Mouse (Mus musculus) adrenal gland, adult 2 months (tissue): ENCODE measurements at regions not wholly inside any gene's neighbourhood (a gene's known extent, or its start where the extent isn't known, plus 50 kb on each side); places are given as distances from the start of the nearest gene placed in this dataset.

Source experiments
- DNase-seq: peaks from one replicate; pipeline ENCODE4 v3.0.0; 2021

DNA sequence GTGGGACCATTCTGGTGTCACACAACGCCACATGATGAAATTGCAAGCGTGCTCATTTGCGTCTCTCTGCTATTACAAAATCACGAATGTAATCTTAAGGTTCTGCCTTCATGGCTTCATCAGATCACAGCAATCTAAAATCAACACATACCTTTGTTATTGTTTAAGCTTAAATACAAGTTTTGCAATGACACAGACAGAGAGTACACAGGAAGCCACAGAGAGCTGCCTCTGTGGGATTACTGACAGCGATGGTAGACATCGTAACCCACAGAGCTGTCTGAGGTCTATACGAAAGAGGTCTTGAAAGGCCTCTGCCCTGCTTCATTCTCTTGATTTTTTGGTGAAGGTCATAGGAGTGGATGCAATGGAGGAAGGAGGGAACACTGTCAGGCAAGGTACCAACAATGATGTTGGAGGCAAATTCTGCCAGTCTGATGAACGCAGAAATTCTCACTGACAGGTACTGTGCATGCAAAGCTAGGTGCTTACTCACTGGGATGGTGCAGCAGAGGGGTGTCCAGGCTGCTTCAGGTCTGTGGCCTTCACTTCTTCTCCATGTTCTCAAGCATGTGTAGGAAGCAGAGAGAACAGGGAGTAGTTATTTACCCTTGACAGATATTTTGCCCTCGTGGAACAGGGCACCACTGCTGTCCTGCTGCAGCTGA lies 226.5 kb downstream of the Gm19410 start:
- no peak for DNase-seq

- no peak for DNase-seq
Observed at GRCm38 (mm10) chr8:35996330-35997077, 230.9 kb downstream of the Gm19410 start.

DNA sequence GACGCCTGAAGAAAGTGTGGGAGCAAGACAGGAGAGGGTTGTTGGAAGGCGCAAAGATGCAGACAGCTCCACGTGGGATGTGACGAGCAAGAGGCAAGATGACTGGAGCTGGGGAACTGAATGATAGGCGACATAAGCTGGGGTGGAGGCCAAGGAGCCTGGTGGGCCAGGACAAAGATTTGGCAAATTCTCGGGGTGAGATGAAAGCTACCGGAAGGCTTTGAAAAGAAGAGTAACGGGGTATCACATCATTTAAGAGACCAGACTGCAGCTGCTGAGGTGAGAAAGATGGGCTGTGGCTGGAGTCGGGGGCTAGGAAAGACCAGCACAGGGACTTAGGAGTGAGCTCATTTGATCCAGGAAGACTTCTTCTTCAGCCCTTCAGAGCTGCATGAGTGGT lies 234.0 kb downstream of the Gm19410 start:
- no peak for DNase-seq

GRCm38 (mm10) chr8:36004387-36004786 lies 238.8 kb downstream of the Gm19410 start:
- no peak for DNase-seq

DNA sequence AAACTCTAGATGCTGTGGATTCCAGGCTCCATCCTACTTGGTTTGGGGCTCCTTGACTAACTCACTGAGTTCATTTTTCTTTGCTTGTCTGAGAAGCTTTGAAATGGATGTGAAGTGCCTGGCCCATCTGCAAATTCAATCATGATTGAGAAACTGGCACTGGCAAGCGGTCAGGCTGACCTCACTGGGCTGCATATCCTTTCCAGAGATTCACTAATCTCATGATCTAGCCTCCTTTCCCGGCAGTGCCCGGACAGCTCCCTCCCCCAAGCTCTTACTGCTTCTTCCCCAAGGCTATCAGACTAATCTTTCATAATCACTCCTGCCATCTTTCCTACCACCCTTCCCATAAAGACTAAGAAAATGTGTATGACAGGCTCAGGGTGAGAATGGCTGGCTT lies 239.9 kb downstream of the Gm19410 start:
- DNase-seq = peak; percentile 52

GRCm38 (mm10) chr8:36007724-36008123 lies 242.1 kb downstream of the Gm19410 start:
- no peak for DNase-seq

DNA sequence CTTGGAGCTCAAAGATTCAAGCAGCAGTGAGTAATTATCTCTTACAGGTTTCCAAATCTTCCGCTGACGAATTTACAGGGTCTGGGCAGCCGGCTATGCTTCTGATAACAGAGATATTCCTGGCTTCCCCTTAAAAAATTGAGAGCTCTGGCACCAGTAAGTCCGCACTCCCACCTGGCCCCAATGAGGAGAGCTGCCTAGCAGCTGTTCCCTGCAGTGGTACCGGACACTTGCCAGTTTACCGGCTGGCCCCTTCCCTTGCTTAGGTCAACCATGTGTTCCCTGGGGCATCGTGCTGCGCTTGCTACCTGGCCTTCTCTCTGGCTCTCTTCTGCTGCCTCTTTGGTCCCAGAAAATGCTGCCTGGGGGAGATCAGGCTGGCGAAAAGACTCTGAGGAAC lies 244.0 kb downstream of the Gm19410 start:
- no peak for DNase-seq

DNA sequence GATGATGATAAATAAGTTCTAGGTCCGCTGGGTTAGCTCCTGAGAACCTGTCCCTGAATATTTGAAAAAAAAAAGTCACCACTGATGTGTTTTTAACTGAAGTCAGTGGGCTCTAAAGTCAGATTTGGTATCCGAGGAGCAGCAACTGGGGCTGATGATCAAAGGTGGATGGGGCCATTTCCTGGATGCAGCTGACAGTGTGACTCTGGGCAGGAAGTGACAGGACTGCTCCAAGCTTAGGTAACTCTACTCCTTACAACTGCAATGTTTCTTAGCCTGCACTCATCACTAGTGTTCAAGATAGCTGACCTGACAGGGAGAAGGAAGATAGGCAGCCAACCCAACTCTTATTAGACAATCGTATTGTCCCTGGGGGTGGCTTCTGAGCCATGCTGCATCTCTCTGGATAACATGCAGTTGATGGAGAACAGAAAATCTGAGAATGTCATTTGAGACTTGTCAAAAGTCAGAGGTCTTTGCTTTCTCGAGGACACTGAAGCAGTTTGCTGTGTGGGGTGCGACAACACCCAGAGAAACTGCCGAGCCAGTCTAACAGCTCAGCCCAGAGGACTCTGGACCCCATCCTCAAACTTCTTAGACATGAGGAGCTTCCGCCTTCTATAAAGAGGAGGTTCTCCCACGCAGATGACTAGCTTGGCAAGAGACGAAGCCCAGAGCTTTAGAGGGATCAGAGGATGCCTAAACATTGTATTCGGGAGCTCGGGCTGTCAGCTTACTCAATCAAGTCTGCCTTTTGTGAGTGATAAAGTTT lies 245.0 kb downstream of the Gm19410 start:
- no peak for DNase-seq

DNA sequence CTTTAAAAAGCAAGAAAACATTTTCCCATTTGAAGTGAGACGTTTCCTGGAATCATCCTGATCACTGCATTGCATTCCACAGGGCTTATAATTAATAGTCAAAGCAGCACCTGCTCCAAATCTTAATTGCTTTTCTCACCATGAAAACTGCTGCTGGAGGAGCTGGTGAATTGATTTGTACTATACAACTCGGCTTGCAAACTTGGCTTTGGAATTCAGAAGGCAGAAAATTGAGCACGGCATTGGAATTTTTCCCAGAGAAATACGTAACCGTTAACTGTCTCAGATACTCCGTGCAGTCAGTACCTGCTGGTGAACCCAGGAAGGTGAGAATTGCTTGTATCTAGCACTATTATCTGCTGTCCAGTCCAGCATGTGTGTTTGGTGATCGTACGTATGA lies 249.3 kb downstream of the Gm19410 start:
- no peak for DNase-seq

DNA sequence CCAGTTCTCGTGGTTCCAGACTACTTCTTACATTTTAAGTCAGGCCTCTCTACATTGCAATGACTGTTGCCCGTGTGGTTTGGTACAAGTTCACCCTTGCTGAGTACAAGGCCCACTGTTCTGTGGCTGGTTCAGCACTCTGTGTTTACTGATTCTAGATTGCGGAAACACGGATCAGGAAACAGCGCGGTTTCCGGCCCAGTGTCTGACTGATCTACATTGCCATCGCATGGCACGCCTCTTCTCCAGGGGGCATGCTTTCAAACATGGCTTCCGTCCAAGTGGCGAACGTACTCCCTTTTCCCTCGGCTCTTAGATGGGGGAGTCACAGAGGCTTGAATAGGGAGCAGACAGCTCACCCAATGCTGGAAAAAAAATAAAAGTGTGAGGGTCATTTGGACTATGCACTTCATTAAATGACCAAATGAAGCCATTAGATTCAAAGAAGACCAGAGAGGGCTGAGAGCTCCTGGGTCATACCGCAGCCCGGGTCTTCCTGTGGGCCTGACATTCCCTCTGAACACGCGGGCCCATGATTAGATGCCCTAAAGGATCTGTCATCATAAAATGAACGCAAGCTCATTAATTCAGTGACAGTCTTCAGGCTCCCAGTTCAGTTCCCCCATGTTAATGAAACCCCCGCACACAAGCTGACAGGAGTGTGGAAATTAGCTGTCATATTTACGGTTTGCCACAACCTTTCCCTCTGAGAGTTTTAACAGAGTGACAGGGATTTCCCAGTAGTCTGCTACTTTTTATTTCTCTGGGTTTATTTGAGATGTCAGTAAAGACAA lies 250.9 kb downstream of the Gm19410 start:
- no peak for DNase-seq

DNA sequence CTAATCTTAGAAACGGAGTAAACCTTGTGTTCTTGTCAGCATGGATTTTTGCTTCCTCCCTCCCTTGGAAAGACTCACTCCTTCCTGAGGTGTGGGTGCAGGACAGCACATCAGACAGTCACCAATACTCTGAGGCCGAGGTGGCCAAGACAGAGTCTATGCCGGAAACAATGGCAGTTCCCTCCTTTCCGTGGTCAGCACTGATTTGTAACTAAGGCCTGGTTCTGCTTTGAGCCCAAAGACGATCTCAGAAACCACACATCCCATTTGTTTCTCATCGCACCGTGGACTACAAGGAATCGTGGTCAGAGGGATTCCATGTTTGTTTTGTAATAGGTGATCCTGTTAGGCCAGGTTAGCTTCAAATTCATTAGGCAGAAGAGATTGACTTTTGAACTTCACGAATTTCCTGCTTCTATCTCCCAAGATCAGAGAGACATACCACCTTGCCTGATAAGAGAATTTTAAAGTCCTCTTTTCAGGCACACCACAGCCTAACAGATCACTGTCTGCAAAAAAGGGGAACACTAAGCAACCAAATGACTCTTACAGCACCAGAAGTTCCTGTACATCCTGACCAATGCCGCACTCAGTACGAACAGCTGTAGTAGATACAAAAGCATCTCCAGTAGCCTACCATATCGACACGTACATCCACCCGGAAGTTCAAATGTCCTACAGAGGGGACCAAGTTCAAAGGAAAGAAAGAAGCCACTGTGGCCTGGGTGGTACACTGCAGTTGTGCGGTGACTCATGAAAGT lies 253.6 kb downstream of the Gm19410 start:
- DNase-seq = no peak

DNA sequence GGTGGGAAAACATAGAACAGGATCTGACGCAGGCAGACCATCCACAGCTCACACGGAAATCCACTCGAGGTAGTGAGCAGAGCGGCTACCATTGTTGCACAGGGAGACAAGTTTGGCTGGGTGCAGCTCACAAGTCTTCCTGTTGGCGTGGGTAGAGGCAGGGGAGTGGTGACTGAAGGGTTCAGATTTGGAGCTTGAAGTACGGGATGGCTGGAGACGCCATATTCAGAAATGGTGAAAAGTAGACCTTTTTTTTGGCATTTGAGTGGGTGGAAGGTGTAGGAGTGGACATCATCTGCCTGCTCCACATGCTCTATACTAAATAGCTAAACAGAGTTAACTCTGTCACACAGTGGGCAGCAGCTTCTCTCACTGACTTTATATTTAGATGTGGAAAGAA lies 254.3 kb downstream of the Gm19410 start:
- no peak for DNase-seq

GRCm38 (mm10) chr8:36027586-36027985 lies 262.0 kb downstream of the Gm19410 start:
- DNase-seq = no peak

DNA sequence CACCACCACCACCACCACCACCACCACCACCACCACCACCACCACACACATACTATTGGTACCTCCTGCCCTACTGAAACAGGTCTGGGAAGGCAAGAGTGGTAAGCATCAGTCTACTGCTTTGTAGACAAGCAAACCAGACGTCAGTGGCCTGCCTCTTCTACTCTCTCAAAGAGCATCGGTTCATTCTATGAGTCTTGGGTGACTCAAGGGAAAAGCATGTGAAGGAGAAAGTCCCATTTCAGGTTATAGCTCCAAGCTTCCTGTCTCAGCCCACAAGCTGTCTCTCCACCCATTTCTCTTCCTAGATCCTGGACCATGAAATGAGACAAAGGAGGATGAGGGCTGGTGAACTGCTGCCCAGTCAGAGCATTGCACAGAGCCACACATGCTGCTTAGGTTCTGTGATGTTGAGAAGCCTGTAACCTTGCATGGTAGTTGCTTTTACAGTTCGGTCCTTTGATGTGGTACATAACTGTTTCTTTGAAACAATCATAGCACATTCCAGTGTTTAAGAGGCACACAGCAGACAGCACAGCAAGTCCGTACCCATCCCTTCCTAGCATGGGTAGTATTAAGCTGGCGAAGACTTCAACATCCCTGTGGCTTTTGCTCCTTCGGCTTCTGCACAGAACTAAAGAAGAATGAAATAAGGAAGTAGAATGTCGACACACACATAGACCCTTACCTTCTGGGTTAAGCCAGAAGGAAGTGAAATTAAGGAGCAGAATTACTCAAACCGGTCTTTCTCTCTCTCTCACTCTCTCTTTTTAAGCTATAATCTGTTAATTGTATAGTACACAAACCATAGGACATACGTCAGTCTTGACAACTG lies 262.7 kb downstream of the Gm19410 start:
- DNase-seq = no peak

- no peak for DNase-seq
Observed at GRCm38 (mm10) chr8:36029445-36029844, 263.9 kb downstream of the Gm19410 start.

DNA sequence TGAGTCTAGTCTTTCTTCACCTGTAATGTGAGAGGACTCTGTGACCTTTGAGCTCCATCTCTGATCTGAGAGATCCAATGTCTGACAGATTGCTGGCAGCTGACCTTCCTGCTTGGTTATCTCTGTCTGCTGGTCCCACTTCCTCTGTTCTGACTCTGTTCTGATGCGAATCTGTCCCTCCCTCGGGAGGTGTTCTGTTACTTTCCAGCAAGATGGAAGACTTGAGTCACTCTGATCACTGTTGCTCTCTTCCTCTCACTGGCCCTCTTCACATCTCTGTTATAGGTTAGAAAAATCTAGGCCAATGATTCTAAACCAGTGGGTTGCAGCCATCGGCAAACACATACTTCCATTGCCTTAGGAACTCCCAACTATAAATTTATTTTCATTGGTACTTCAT lies 264.6 kb downstream of the Gm19410 start:
- DNase-seq = no peak

DNA sequence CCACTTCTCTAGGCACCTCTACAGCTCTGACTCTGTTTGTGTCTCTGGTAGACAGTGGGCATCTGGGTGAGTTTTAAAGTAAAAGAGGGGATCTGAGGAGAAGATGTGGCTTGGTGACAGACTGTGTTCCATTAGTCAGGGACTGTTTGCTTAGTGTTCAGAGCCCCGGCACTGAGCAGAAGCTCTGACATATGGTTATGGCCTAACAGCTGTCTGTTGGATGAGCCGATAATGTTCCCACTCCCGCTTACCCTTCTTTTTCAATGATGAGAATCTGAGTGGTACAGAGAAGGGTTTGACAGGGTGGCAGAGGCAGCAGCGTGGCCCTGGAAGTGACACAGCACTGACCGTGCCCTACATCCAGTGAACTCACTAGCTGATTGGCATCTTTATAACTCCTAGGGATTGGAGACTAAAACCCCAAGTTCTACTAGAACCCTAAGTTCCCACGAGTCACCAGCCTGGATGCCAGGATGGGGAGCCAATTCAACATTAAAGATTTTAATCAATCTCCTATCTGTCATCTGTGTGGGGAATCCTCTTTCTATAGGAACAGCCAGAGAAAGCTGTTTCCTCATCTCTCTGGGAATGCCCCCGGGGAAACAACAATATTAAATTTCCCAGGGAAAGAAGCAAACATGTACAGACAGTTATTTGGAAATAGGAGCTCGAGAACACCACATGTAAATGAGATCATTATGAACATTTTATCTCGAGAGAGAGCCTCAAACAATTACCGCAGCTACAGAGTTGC lies 266.6 kb downstream of the Gm19410 start:
- no peak for DNase-seq

GRCm38 (mm10) chr8:36035339-36035738 lies 269.7 kb downstream of the Gm19410 start:
- no peak for DNase-seq

- no peak for DNase-seq
Observed at GRCm38 (mm10) chr8:36036271-36036670, 270.7 kb downstream of the Gm19410 start.
